Mouse (Mus musculus): Measurements from ENCODE around the gene H2al2b. TPM values are rescaled to one million over a fixed set of nuclear protein-coding genes. Genes with fewer than 3 reads are reported as not detected.

The H2al2b gene
- total RNA-seq (2023), result not detected

GRCm38 (mm10) chrY:2720574-2720973 is at the start of gene H2al2b:
Gene H2al2b, minus strand, starts transcription at chrY:2720674.

Other genes with a start within 250 kb of the H2al2b start
- not detected for gene H2al2c, start 121.6 kb downstream of the H2al2b start, total RNA-seq (2023)
- not detected for gene Sry, start 57.0 kb downstream of the H2al2b start, total RNA-seq (2023)
- gene Gm4064, start 75.5 kb upstream of the H2al2b start, total RNA-seq (2023), result not detected
- gene Rbmy, start 110.0 kb upstream of the H2al2b start, total RNA-seq (2023), result not detected
- not detected for gene Gm10256, start 110.0 kb upstream of the H2al2b start, total RNA-seq (2023)
- gene Gm10352, start 180.3 kb upstream of the H2al2b start, total RNA-seq (2023), result not detected
- gene Gm29289, start 211.9 kb upstream of the H2al2b start, total RNA-seq (2023), result not detected